Mouse (Mus musculus): Measurements from ENCODE around the gene Cpa5.

GRCm38 (mm10) chr6:30600033-30600432 lies 10.8 kb upstream of the Cpa5 start:
- TF ChIP-seq POLR2A (IDR thresholded peaks at IDR 0.05; ENCODE audit: control insufficient read depth, low read depth, low read length) (no peak), CTCF (IDR thresholded peaks at IDR 0.05; ENCODE audit: control insufficient read depth, insufficient read depth, insufficient replicate concordance, low read depth, low read length) (no peak)
